Comparison of ENCODE assay signal across 13 mouse cellular contexts in genomic region chr1:144978167-144978566, GRCm38 (mm10).
"Had no signal": no experiment of that assay in that cellular context is flagged by ENCODE, and none has a peak within 500 bp of the region (broad histone marks: within the 10 kb centered on the region; RNA-seq: fewer than 3 reads in every experiment).

No protein-coding gene starts in this region.

- H3K9ac ChIP-seq: limb, embryonic 13.5 days; liver, embryonic 14.5 days; midbrain, embryonic 12.5 days; neural tube, embryonic 15.5 days had no signal

- H3K36me3 ChIP-seq: limb, embryonic 13.5 days; midbrain, embryonic 12.5 days; neural tube, embryonic 15.5 days had no signal

- H3K4me2 ChIP-seq: limb, embryonic 13.5 days; midbrain, embryonic 12.5 days; neural tube, embryonic 15.5 days had no signal

- H3K27ac ChIP-seq: kidney, postnatal 0 days; layer of hippocampus, adult 2 months; limb, embryonic 13.5 days; liver, embryonic 14.5 days; midbrain, embryonic 12.5 days; neural tube, embryonic 15.5 days; stomach, postnatal 0 days had no signal

- ATAC-seq: lung, postnatal 0 days had no signal

- H3K27me3 ChIP-seq: limb, embryonic 13.5 days; midbrain, embryonic 12.5 days; neural tube, embryonic 15.5 days had no signal

- DNase-seq: kidney, adult 9 months; kidney, postnatal 4 days; lung, adult 2 months; lung, postnatal 36 days; thymus, postnatal 4 days had no signal

- H3K4me1 ChIP-seq: limb, embryonic 13.5 days; midbrain, embryonic 12.5 days; neural tube, embryonic 15.5 days had no signal

- H3K9me3 ChIP-seq: limb, embryonic 13.5 days; midbrain, embryonic 12.5 days; neural tube, embryonic 15.5 days had no signal

- H3K4me3 ChIP-seq: layer of hippocampus, adult 2 months; limb, embryonic 13.5 days; midbrain, embryonic 12.5 days; neural tube, embryonic 15.5 days had no signal
